Mouse (Mus musculus) CD8-positive naive resting alpha-beta T cell, adult 57 days (primary cell): ENCODE measurements around the gene Jdp2. TPM values are rescaled to one million over a fixed set of nuclear protein-coding genes. Genes with fewer than 3 reads are reported as not detected.

Experiments
- total RNA-seq: library from RNA; stranded (reverse); gene quantifications from one replicate; pipeline ENCODE4 v1.2.4, GENCODE M21; 2023

The Jdp2 gene
- total RNA-seq: not detected

DNA sequence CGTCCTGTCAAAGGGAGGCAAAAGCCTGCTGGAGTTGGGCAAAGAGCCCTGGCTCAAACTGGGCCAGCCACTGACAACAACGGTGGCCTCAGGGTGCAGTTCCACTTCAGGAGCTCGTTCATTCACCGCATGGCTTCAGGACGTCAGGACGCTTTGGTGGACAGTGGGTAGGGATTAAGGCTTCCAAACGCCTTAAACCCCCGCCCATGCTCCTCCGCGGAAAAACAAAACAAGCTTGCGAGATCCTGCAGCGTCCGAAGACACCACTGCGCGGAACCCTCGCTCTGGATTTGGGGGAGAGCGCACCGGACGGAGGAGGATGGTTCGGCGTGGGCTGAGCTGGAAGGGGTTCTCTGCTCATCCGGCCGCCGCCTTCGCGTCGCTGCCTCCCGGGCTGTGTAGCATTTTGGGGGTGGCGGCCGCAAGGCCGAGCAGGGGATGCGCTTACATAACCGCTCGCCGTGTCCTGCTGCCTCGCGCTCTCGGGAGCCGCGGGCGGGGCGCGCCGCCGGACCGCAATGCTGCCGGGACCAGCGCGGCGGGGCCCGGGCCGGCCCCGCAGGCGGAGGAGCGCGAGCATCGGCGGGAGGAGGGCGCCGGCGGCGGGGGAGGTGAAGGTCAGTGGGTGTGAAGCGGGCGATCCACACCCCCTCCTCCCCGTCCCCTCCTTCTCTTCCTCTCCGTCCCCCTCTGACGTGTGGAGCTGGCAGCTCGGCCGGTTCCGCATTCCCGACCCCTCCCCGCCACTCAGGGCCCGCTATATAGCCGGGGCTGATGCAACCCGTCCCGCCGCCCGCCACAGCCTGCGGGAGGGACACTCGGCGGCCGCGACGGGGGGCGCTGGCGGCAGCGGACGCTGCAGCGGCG lies at the start of gene Jdp2:
TSS of gene Jdp2 (plus strand) at position 417 of the 867 bp plus-strand sequence.

DNA sequence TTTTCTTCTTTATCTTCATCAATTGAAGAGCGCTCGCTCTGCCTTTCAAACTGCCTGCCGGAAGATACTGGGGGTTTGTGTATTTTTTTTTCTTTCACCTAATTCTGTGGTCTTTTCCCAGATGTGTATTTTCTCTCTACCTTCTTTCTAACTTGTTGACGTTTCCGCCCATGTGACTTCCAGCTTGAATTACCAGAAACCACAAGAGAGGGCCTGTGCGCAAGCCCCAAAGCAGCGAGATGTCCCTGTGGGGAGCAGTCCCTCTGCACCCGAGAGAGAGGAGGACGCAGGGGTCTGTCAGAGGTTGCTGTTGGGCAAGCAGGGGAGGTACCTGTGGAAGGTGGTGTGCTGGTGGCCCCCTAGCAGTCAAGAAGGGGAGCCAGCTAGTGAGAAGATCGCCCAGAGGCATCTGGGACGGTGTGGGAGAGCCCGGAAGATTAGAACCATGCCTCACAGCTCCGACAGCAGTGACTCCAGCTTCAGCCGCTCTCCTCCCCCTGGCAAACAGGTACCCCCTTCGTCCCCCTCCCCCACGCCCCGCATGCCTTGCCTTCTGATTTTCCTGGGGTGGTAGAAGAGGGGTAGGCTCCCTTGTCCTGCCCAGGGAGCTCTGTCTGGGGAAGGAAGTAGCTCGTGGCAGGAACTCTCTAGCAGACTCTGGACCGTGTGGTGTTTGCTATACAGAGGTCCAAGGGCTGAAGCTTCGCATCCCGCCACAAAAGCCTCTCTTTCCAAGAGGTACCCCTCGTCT lies 87.8 kb downstream of the Jdp2 start, which contains the start of gene Batf:
TSS of gene Batf (plus strand) at position 204 of the 751 bp plus-strand sequence.

Other genes with a start within 250 kb of the Jdp2 start
- 156 TPM for gene Tmed10, start 224.2 kb upstream of the Jdp2 start, total RNA-seq
- 2,400 TPM for gene Fos, start 125.1 kb upstream of the Jdp2 start, total RNA-seq
- gene Batf, start 87.6 kb downstream of the Jdp2 start, total RNA-seq: 33.3 TPM
- not detected for gene Flvcr2, start 147.5 kb downstream of the Jdp2 start, total RNA-seq
- gene Erg28, start 225.5 kb downstream of the Jdp2 start, total RNA-seq: 23.8 TPM
- gene Ttll5, start 225.6 kb downstream of the Jdp2 start, total RNA-seq: 22.7 TPM